Mouse (Mus musculus): Measurements from ENCODE around the gene Cd40.

The Cd40 gene

GRCm38 (mm10) chr2:165054888-165055852 lies at the start of gene Cd40:
Gene Cd40 (plus strand): TSS chr2:165055627.
- peak; percentile 63 for DNase-seq

- no peak for DNase-seq
Measured at GRCm38 (mm10) chr2:165006813-165007212, 48.6 kb upstream of the Cd40 start.

GRCm38 (mm10) chr2:165007986-165008385 lies 47.4 kb upstream of the Cd40 start:
- DNase-seq = no peak

GRCm38 (mm10) chr2:165009161-165009560 lies 46.3 kb upstream of the Cd40 start:
- no peak for DNase-seq

DNA sequence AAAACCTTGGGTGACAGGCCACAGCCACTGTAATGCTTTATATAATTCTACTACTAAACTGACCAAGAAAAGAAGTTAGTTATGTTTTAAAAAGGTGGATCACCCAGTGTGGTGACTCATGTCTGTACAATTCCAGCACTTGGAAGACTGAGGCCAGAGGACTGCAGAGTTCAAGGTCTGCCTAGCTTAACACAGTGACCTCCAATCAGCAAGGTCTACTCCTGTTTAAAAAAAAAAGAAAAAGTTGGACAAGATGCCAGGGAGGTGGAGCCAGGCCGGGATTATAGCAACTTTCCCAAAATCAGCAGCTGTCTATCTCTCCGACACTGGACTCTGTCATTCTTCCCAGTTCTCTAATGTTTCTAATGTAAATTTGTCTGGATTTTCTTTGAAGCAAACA lies 45.8 kb upstream of the Cd40 start:
- no peak for DNase-seq

DNA sequence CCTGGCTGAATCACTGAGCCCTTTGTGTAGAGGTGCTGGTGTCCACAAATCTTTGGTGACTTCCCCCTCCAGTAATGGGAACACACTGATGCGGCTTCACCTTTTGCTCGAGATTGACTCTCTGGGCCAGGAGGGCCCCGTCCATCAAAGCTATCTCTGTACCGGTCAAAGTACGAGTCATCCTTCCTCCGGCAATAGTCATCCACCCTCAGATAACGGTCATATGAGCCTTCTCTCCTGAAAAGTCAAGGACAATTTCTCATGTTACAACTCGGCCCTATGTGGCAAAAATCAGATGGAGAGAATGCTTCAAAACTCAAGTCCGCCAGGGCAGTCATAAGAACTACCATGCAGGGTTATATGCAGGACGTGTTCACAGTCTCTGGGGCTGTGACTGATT lies 45.1 kb upstream of the Cd40 start:
- DNase-seq = no peak

DNA sequence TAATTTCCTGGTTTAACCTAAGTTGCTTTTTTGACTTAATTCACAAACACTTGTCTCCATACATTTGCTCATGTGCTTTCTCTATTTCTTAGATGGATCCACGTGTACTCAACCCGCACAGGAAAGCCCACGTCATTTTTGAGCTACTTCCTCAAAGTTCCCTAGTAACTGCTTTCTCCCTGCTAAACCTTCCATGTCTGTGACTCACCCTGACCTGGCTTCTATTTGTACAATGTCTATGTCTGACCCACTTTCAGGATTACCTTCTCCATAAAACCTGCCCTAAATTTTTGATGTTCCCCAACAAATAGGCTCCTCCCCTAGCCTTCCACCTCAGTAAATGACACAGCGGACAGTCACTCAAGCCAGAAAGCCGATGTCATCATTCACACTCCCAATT lies 40.5 kb upstream of the Cd40 start:
- no peak for DNase-seq

- no peak for DNase-seq
Measured at GRCm38 (mm10) chr2:165020490-165020889, 34.9 kb upstream of the Cd40 start.

DNA sequence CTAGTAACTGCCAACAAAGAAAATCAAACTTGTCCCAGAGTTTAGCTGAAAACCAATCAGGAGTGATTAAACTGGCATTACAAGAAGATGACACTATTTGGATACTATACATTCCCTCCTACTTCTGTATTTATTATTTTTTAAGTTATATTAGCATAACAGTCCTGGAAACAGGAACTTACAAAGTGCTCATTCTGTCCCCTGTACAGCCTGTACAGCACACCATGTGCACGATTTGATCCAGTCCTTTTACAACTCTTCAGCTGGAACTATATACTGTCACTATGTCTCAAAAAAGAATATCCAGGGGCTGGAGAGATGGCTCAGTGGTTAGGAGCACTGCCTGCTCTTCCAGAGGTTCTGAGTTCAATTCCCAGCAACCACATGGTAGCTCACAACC lies 28.3 kb upstream of the Cd40 start:
- no peak for DNase-seq

- DNase-seq = no peak
Measured at GRCm38 (mm10) chr2:165032533-165032932, 22.9 kb upstream of the Cd40 start.

DNA sequence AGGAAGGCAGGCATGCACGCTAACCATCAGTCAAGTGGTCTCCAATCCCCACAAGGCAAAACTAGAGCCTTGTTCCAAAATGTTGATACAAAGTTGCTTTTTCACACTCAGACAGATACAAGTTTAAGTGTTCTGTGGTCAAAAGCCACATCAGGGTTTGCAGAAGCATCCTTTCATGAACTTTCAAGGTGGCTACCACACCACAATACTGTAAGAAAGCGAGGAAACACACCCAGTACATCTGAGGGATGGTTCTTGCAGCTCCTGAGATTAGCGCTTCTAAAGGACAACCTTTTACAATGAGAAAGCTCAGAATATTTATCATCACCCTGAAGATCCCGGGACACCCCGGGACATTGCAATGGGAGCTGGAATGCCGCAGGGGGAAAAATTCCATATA lies 22.1 kb upstream of the Cd40 start:
- no peak for DNase-seq

DNA sequence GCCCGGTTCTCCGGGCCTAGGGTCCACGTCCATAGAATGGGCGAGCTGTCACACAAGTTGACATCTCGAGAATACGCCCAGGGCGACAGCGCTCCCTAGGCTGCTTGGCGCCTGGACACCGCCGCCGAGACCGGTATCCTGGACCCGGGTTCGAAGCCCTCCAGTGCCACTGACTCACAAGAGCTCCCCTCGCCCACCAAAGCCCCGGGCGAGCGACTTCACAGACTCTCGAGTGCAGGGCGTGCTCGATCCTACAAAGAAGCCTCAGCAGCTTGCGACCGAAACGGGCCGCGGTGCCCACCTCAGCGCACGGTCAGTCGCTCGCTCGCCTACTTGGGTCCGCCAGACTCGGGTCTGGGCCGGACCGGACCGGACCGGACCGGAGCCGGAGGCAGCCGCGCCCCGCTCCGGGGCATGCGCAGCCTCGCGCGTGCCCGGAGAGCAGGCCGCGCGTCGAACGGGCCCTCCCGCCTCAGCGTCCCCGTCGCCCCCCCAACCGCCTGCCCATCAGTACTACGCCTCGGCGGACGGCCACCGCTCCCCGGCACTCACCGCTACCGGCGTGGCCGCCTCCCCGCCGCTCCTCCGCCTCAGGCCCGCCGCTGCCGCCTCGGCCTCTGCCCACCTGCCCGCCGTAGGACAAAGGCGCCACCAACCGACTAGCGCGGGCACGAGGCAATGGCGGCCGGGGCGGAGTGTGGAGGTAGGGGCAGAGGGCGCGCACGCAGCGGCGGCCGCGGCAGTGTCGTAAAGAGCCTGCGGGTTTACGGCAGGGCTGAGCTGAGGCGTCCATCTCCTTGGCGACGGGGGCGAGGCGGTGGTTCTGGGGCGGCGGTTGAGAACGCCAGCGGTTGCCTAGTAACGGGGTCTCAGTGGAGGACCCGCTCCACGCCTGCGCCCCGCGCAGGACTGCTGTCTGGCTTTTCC lies 21.0 kb upstream of the Cd40 start, which contains the start of gene Ncoa5:
Gene Ncoa5, minus strand, starts transcription at position 737 of the 927 bp plus-strand sequence.
- DNase-seq = peak; percentile 96

GRCm38 (mm10) chr2:165035058-165035431 lies 20.4 kb upstream of the Cd40 start:
- no peak for DNase-seq

- DNase-seq = no peak
Measured at GRCm38 (mm10) chr2:165037415-165037814, 18.0 kb upstream of the Cd40 start.

GRCm38 (mm10) chr2:165042126-165042525 lies 13.3 kb upstream of the Cd40 start:
- no peak for DNase-seq

- DNase-seq = no peak
Measured at GRCm38 (mm10) chr2:165043090-165043636, 12.3 kb upstream of the Cd40 start.

- no peak for DNase-seq
Measured at GRCm38 (mm10) chr2:165043729-165044128, 11.7 kb upstream of the Cd40 start.

DNA sequence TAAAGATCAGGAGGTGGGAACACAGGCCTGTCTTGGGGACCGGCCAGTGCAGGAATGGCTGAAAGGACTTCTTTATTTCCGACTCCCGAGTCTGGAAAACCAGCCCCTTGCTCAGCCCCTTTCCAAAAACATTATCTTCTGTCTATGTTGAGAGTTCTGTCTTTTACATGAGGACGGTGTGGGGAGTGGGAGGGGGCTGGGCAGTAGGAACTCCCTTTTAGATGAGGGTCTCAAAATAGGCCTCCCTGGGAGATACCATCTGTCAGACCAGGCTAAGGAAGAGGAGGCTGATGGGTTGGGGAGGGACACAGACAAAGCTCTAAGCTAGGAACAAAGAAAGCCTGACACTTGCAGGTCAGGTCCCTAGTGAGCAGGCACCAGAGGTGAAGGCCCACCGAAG lies 6.4 kb upstream of the Cd40 start:
- no peak for DNase-seq

DNA sequence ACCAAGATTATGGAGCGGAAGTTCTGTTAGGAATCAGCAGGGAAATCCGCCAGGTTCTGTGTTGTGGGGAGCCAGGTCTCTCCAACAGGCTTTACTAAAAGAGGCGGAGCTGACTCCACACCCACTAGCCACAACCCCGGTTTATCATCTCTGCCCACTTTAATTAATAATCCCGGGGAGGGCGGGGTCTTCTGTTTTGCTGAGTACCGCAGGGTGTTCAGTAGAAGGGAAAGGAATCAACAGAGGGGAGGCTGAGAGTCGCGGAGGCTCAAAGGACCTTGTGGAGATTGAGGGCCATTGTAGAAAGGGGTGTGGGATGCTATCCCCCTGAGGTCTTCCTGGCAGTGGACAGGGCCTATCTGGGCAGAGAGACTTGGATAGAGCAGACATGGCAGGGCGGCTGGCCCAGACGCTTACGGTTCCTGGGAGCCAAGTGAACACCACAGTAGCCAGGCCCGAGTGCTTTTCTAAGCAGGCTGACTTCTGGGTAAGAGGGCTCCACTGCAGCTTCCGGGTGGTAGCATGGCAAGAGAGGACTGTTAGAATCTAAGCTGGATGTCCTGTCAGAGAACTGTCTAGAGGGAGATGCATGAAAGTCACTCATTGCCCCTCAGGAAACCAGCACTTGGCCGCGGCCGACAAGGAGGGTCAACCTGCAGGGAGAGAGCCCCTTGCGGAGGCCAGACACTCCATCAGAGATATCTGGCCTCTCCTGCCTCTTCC lies 4.4 kb upstream of the Cd40 start:
- no peak for DNase-seq

DNA sequence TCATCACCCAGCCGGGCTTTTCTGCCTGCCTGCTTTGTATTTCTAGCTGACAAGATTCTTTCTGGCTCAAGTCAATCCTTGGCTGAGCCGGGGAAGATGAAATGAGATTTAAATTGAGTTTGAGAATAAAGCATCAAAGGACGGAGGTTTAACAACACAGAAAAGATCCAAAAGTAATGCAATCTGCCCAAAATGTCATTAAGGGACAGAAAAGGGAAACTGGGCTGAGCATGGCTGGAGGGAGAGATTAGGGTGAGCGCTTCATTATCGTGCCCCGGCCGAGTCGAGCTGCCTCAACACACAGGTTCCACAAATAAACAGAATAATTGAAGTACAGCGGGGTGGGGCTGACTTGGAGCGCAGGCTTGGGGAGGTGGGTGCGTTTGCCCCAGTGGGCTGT lies 3.9 kb upstream of the Cd40 start:
- DNase-seq = no peak

DNA sequence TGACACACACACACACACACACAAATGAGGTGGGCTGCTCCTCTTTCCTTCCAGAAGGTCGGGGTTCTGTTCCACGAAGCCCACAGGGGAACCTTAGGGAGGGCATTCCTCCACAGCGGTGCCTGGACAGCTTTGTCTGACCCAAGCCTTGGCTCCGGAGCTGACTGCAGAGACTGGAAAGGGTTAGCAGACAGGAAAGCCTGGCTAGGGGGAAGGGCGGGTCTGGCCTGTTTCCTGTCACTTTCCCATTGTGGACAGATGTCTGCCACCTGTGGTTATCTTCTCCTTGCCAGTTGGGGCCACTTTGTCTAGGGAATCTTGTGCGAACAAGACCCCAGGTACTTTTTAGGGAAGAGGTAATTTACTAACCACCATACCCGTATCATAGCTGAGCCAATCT lies 478 bp downstream of the Cd40 start:
- no peak for DNase-seq

- no peak for DNase-seq
Measured at GRCm38 (mm10) chr2:165056377-165057085, 1.1 kb downstream of the Cd40 start.
